Mouse (Mus musculus) olfactory bulb, adult 2 months (tissue): ENCODE results near the gene Prdm10.

Source experiments
- CTCF ChIP-seq: fragments of 200-500 bp; IDR thresholded peaks from 2 replicates; pipeline ENCODE4 v1.5.1; 2012; ENCODE audit warnings: low read depth, mild to moderate bottlenecking, low read length, moderate library complexity; ENCODE audit not compliant: insufficient read depth
- POLR2A ChIP-seq: fragments of 200-500 bp; IDR thresholded peaks from 2 replicates; pipeline ENCODE4 v1.6.1; 2012; ENCODE audit warnings: mild to moderate bottlenecking, low read depth, low read length, moderate library complexity; ENCODE audit not compliant: insufficient read depth

- TF ChIP-seq CTCF (no peak), POLR2A (no peak)
Observed at GRCm38 (mm10) chr9:31279306-31279705, 1.0 kb upstream of the Prdm10 start.
